Mouse (Mus musculus): ENCODE measurements around the gene Tmem151b.

Gene Tmem151b

DNA sequence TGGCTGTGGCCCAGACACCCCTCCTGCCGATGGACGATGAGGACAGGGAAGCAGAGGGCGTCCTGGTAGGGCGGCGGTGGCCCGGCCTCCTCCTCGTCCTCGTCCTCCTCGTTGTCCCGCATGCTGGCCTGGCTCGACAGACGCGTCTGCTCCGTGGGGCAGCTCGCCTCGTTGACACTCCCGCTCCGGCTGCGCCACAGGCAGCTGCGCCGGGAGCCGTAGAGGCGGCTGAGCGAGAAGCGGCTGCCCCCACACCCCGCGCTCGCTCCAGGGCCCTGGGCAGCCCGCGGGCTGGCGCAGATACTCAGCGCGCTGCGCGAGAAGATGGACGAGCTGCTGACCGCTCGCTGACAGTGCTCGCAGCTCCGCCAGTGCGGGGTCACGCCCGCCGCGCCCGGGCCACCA, 4.6 kb downstream of the Tmem151b start:
- peak; percentile 60 to 62 for DNase-seq

DNA sequence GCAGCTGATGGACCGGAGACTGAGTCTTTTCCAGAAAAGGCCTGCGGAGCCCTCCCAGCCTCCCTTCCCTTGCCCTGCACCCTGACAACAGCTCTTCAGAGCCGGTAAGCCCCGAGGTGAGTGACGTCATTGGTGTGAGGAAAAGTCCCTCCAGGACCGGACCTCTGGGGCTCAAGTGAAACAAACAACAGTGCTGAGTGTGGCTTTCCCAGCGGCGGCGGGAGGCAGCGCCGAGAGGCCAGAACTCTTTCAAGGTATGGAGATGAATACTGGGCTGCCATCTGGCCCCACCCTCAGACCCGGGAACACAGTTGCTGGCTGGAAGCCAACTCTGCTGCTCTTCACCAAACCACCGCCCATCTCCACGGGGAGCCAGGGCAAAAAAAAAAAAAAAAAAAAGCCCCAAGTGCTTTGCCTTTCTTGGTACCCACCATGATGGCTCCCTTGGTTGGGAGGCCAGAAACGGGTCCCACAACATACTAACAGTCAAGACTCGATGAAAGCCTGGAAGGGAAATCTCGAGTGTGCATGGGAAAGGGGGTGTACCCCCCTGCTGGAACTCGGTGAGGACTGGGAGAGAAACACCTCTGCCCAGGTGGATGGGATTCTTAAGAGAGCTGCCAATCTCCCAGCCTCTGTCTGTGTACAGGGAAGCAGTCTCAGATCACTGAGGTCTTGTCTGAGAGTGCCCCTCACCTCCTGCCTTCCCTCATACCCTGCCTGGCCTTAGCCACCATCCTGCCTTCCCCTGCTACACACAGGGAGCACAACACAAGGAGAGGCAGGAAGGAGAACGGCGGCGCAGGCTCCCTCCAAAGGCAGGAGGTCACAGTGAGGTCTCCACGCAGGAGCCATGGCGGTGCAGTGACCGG, 5.2 kb downstream of the Tmem151b start:
- peak; percentile 58 to 59 for DNase-seq

DNA sequence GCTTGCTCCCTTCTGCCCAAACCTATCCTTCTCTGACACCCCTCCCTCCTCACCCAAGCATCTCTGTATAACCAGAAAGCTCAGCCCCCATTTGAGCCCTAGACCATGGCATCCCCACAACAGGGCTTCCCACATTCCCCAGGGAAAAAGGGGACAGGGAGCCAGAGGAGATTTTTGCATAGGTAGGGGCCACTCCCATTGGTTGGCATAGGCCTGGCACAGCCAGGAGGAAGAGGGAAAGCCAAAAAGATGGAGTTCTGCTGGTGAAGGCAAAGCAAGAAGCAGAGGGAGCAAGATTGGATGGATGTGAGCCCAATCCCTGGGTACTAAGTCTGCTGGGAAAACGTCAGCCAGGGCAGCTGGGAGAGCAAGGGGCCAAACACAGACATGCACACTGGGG, 6.4 kb downstream of the Tmem151b start:
- DNase-seq, result peak in 1 of 2 experiments; percentile 46

DNA sequence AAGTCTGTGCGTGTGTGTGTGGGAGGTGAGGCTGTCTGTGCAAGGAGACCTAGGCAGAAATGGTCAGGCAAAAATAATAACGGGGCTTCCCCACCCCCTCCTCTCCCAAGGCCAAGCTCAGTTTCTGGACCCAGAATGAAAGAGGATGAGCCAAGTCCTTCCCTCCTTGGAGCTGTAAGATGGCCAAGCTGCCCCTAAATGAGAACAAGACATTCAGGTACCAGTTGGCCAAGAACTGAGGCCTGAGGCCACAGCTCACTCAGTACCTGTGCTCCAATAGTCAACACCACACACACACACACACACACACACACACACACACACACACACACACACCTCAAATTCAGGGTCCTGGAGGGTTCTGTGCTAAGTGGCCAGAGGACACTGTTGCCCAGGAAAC, 6.8 kb downstream of the Tmem151b start:
- DNase-seq, result peak; percentile 58 to 65

DNA sequence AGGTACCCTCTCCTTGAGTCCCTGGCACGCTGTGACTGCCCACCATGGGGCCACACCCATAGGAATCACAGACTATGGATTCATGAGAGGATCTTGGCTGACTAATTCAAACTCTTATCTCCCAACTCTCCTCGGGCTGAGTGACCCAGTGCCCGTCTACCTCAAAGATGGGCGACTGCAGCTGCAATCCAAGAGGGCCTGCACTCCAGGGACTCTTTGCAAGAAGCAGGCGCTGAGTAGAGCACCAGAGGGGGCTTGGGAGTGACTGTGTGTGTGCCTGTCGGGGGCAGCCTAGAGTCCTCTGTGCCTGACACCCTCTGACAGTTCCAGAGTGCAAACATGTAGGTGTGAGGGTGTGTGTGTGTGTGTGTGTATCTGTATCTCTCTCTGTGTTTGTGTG, 7.3 kb downstream of the Tmem151b start:
- peak in 1 of 2 experiments; percentile 25 for DNase-seq

DNA sequence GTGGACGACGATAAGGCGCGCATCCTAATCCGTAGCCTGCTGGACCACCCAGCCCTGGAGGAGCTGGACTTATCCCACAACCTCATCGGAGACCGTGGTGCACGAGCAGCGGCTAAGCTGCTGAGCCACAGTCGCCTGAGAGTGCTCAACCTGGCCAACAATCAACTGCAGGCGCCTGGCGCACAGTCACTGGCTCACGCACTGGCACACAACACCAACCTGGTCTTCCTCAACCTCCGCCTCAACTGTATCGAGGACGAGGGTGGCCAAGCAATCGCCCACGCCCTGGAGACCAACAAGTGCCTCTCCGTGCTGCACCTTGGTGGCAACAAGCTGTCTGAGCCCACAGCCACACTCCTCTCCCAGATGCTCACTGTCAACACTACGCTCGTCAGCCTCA, 9.8 kb downstream of the Tmem151b start:
- DNase-seq, result peak in 1 of 2 experiments; percentile 30

DNA sequence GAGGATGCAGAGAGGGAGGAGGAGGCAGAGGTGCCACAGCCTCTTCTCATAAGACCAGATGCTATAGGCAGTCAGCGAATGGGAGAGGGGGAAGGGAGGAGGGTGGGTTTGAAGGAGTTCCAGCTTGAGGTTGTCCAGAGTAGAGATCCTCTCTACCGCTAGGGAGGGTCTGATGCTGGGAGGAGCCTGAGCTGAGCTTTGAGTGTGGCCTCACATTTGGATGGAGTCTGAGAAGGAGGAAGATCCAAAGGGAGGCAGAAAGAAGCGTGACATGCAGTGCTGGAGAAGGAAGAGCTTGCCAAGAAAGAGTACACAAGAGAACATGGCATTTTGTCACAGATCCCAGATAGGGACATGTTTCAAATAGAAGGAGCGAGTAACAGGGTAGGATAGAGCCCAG, 11.1 kb downstream of the Tmem151b start:
- no peak for DNase-seq

DNA sequence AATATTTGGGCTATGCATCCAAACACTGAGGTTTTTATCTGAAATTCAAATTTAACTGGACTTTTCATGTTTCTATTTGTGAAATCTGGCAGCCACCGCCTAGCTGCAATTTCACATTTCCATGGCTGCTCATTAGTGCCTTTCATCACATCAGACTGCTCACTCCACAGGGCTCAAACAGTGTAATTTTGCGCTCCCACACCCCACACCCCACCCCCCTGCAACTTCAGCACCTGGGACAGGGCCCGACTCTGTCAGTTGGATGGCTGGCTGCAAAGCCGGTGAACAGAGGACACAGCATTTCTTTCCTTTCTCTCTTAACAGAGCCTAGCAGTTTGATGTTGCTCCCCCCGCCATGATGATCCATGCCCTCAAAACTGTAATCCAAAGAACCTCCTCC, 13.2 kb downstream of the Tmem151b start:
- no peak for DNase-seq

DNA sequence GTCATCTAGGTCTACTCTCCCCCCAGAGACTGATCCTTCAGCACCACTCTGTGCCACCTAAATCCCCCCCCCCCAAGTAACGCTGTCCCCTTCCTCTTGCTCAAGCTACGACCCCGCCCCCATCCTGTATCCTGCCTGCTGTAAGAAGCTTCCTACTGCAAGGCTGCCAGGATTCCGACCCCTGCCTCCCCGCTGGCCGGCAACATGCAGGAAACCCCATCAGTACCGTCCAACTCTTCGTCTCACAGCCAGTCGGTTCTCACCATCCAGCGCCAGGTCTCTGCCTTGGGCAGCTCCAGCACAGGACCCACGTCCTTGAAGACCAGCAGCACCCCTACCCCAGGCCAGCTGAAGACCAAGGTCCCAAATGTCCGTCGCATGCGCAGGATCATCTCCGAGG, 16.6 kb downstream of the Tmem151b start:
- no peak for DNase-seq

DNA sequence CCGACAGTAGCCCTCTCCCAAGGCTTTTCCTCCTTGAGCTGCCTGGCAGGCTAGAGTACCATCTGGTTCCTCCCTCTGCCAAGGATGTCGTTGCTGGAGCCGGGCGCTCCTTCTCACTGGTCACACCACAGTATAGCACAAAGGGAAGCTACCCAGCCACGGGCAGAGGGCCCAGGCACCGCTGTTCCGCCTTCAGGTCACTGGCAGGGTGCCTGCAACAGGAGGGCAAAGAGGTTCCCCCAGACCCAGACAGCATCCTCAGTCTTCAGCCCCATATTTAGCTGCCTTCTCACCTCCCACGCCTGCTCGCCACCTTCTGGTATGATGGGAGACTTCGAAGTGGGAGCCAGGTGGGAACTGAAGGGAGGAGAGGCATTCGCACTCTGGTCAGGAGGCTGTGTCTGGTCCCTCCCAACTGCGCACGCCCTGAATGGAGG, 19.1 kb downstream of the Tmem151b start:
- peak; percentile 88 for DNase-seq

DNA sequence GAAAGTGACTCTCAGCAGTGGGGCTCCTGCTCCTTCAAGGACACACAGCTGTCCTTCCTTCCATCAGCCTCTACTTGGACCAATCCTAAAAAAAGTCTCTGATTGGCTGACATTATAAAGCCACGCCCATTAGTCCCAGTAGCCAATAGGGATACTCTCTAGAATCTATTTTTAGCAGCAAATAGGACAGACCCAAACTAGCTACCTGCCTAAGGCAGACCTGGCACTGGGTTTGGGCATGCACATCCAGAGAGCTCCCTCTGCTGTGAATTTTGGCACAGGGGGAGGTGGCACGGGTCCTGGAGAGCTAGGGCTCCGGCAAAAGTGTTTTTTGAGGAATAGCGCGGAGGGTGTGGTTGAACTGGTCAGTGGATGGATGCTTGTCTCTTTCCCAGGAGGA, 22.9 kb downstream of the Tmem151b start:
- peak in 1 of 2 experiments; percentile 50 for DNase-seq

DNA sequence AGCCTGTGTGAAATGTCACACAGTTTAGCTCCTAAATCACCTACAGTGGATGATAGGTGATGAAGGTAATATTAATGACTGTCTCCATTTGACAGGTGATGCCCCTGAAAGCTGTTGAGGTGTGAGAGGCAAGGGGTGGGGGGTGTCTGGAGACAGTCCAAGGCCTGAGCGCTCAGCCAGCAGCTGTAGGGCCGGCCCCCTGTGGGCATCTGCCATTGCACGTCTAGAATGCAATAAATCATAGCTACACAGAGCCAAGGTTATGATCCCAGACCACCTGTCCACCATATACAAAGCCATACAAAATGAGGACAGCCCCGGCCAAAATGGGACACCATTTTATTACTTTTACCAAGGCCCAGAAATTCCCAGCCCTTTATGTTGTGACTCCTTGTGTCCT, 24.5 kb downstream of the Tmem151b start:
- DNase-seq, result no peak

DNA sequence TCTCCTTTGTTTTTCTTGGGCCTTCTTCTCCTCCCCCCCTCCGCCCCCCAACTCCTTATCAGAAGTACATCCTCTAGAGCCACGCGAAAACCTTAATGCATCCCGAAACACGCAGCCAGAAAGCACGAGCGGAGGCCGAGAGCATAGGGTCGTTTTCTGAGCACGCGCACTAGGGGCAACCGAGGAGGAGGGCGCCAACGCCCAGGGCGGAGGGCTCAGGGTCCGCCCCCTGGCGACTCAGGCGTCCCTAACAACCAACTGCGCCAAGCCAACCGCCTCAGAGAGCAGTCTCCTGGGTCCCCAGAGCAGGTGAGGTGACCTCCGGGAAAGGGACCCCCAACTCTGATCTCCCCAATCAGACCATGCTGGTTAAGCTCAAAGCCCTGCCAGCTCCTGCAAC, 26.2 kb downstream of the Tmem151b start, which contains the start of gene Tcte1:
Gene Tcte1, plus strand, starts transcription at position 172 of the 400 bp plus-strand sequence.
- DNase-seq, result no peak

DNA sequence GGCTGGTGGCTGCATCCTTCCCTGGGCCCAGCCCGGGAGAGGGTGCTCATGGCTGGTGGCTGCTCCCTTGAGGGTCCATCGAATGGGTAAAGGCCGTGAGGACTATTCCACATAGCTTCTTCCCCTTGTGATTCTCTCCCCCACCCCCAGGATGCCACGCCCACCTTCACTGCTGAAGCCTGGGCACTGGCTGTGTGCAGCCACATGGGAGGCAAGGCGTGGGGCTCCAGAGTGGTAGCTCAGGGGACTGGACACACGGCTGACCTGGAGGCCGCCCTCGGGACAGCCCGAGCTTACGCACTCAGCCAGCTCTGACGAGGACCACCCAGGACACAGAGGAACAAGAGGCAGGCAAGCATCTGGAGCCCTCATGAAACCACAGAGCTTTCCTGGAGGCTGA, 29.3 kb downstream of the Tmem151b start:
- DNase-seq, result no peak

DNA sequence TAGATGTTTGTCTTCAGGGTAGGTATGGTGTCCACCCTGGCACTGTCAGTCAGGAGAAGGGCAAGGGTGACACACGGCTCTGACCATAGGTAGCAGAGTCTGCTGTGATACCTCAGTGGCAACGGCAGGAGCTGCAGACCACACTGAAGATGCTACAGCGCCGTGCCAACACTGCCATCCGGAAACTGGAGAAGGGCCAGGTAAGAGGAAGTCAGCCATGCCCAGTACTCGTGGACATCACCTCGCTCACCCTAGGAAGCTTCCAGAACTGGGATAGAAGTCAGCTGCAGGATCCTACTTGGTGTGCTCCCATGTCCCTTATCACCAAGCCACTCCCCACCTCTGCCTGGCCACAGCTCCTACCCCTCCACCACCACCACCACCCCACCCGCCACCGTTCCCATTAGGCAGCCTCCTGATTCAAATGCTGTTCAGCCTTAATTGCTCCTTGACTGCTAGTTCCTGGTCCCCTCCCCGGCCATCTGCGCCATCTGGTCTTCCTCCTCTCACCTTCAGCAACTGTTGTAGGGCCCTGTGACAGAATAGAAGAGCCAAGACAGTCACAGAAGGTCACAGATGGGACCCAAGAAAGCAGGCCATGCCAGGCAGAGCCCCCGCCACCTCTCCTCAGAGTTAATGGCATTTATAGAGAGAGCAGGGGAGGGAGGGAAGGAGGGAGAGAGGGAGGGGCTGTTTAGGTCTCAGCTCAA, 30.6 kb downstream of the Tmem151b start:
- DNase-seq, result peak; percentile 89 to 92

DNA sequence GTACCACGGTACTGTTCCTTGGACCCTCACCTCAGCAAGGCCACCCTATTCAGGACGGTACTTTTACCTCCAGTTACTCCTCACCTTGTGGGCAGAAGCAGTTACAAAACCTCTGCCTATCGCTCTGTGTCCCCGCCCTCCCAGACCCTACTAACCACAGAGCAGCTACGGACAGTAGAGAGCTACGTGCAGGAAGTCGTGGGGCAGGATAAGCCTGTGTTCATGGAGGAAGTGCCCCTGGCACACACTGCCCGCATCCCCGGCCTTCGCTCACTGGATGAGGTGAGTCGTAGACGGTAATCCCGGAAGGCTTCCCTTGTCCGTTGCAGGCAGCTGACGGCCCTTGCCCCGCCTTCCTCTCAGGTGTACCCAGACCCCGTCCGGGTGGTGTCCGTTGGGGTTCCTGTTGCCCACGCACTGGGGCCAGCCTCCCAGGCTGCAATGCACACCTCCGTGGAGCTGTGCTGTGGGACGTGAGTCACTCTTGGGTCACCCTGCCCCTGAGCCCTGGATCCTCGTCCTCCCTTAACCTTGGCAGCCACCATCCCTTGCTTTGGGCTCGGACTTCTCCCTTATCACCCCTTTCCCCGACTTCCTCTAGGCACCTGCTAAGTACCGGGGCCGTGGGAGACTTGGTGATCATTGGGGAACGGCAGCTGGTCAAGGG, 31.8 kb downstream of the Tmem151b start:
- peak in 1 of 2 experiments; percentile 31 for DNase-seq

DNA sequence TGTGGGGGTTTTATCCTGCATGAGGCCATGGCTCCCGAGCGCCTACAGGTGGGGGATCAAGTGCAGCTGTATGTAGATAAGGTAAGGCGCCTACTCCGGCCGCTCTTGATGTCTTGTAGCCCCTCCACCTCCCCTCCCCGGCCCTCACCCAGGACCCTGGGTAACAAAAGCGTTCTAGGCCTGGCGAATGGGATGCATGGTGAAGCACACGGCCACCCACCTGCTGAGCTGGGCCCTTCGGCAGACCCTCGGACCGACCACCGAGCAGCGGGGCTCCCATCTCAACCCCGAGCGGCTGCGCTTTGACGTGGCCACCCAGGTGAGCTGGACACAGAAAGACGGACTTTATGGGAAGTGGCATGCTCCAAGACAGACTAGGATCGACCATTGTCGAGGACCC, 32.3 kb downstream of the Tmem151b start:
- DNase-seq, result no peak

DNA sequence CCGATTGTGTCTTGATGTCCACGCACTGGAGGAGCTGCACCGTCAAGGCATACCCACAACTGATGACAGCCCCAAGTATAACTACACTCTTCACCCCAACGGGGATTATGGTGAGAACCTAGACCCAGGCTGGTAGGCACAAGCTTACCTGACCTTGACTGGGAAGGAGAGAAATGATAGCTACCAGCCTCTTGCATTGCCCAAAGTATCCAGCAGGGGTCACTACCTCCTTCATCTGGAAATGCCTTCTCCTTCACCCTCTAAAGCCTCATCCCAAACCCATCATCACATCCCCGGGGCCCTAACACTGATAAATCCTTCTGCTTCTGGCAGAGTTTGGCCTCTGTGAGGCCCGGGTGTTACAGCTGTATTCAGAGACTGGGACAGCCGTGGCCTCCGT, 33.0 kb downstream of the Tmem151b start:
- DNase-seq, result peak; percentile 92 to 98

DNA sequence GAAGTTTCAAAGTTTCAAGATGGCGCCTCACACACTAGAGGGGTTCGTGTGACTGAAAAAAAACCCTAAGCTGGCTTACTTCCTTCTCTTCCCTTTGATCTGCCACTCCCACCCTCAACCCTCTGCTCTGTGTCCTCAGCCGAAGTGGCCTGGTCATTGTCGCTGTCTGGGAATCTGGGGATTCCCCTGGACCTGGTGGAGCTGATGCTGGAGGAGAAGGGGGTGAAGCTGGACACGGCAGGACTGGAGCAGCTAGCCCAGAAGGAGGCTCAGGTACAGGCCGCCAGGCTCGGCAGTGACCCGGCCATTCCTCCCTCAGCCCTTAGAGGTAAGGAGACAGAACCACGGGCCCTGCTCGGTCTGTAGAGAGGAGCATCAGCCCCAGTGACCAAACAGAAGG, 33.7 kb downstream of the Tmem151b start:
- no peak for DNase-seq

DNA sequence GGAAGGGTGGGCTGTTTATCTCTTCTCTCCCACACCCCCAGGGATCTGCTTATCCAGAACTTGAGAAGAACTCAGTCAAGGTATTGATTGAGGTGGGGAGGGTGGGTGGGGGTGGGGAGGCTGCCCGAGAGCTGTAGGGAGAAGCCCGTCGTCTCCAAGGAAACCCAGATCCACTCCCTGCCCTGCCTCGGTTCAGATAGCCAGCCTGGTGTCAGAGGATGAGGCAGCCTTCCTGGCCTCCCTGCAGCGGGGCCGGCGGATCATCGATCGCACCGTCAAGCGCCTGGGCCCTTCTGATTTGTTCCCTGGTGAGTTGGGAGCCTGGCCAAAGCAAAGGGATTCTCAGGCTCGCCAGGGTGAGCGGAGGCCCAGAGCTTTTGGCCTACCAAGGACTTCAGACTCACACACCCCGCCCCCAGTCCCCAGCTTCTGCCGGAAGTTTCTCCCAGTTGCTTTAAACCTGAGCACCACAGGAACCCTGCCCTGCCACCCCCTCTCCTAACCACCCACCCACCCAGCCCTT, 34.2 kb downstream of the Tmem151b start:
- DNase-seq, result no peak

DNA sequence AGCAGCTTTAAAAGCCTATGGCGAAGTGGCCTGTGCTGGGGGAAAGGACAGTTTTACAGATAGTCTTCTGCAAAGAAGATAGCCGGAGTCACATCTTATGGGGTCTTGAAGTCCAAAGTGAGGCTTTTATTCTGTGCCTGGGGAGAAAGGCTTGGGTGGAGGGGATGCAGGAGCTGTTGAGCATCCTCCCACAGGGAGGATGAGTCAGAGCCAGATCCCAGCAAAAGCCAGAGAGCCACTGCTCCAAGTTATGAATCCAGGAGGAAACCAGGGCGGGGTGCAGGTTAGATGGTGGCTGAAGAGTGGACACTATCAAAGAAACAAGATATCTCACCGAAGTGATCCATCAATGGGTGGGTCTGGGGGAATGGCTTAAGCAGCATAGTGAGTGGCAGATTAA, 37.7 kb downstream of the Tmem151b start:
- DNase-seq, result no peak

DNA sequence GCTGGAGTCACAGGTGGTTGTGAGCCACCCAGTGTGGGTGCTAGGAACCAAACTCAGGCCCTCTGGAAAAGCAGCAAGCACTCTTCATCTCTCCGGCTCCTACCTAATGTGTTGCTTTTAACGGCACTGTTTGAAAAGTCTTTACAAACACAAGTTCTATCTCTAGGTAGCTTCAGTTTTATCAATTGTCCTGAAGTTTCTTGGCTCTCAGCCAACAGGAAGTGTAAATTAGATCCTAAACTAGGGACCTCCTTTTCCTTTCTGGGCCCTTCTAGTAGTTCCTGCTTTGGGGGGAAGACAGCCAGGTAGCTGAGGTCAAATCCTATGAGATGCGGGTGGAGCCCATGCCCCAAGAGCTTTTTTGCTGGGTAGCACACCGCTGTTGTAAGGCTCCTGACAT, 38.6 kb downstream of the Tmem151b start:
- DNase-seq, result no peak

DNA sequence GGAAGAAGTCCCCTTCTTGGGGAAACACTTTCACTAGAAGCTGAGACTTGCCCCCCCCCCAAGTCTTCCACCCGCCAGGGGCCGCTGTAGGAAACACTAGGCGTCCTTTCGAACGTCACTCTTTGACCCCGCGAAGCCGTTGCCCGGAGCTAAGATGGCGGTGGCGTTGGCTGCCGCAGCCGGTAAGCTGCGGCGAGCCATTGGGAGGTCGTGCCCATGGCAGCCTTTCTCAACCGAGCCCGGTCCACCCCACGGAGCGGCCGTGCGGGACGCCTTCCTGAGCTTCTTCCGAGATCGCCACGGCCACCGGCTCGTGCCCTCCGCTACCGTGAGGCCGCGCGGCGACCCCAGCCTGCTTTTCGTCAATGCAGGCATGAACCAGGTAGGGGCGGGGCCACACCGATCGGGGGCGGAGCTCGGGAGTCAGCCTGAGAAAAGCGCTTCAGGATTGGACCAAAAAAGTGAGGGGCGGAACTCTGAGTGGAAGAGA, 42.7 kb downstream of the Tmem151b start, which contains the start of gene Aars2:
Gene Aars2, plus strand, starts transcription at position 142 of the 490 bp plus-strand sequence.
- DNase-seq, result peak; percentile 95

Measured in cerebellum, postnatal 36 days (tissue).